Mouse (Mus musculus) heart, postnatal 0 days (tissue): ENCODE measurements around the gene Mcts2.

Experiments
- CTCF ChIP-seq: IDR thresholded peaks from 2 replicates; pipeline ENCODE4 v1.5.1; 2016; ENCODE audit warnings: antibody characterized with exemption, control low read depth, low read depth
- EP300 ChIP-seq: IDR thresholded peaks from 2 replicates; pipeline ENCODE4 v1.6.1; 2016; ENCODE audit warnings: antibody characterized with exemption, low read depth

- no peak for TF ChIP-seq CTCF
- TF ChIP-seq EP300, result no peak
Observed at GRCm38 (mm10) chr2:152670983-152671641, 15.7 kb upstream of the Mcts2 start.
